Mouse (Mus musculus): ENCODE measurements around the gene Lclat1. TPM values are rescaled to one million over a fixed set of nuclear protein-coding genes. Genes with fewer than 3 reads are reported as not detected.
A peak's percentile ranks its signal among the peaks of the same experiment; 100 is the strongest.
"Not testable (repeated sequence)": the region's sequence is repeated elsewhere in the genome, so short reads cannot be mapped to it uniquely, and the experiment has no call there.

The Lclat1 gene
- total RNA-seq, 2 experiments from 2014 or later, result 12.8 to 27.5 TPM

DNA sequence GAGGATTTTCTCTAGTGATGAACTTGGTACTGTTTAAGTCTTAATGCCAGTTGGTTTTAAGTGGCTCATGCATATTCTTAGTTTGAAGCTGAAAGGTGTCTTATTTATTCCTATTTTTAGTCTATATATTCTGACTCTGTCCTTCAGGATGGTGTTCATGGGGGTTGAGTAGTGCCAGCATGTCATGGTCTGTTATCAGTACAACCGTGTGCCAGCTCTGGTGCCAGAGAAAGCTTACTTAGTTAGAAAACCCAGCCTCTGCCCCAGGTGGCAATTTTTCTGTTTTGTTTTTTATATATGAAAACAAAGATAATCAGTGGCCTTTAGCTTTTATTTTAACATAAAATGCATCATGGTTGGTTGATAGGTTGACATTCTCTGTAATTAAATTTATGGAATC is 126.2 kb downstream of the Lclat1 start:
- ATAC-seq (replicated peaks; ENCODE audit: poor library complexity, severe bottlenecking), result no peak

DNA sequence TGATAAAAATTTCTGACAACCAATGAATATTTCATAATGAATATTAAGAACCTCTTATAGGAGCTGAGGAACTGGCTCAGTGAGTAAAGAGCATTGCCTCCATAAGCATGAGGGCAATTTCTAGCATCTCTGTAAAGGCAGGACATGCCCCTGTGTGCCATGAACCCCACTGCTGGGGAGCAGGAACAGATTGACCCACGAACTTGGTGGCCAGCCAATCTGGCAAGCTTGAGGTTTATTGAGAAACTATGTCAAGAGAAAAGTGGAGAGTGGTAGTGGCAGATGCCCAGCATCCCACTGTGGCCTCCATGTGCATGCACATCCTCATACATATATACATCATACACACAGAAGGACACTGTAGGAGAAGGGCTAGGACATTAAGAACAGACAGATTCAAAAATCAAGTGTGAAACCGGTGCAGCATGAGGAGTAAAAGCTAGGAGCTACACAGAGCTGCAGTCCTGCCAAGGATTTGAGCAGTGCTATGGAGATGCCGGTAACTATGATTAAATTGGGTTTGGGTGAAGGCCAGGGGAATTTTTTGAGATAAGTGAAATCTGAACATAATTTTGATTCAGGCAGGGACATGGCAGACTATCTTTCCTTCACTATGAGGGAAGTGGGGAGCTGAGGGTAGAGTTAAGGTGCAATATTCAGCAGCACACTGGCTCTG is 129.5 kb downstream of the Lclat1 start:
- ATAC-seq (replicated peaks; ENCODE audit: poor library complexity, severe bottlenecking), result no peak

DNA sequence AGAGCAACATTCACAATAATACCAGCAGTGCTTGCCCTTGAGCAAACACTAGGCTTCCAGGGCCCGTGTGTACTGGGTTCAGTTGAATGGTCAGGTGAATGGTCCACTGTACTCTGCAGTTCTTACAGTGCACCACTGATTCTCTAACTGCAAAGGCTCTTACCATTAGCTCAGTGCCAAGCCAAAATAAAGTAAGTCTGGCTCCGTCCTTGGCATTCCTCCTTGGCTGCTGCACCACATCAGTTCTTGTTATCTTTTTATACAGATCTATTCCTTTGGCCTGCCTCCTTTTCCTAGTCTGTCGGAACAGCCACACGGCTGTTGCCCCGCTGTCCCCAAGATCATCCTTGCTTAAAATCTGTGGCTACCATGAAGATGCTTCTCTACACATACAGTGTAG is 130.7 kb downstream of the Lclat1 start:
- ATAC-seq (replicated peaks; ENCODE audit: poor library complexity, severe bottlenecking), result no peak

DNA sequence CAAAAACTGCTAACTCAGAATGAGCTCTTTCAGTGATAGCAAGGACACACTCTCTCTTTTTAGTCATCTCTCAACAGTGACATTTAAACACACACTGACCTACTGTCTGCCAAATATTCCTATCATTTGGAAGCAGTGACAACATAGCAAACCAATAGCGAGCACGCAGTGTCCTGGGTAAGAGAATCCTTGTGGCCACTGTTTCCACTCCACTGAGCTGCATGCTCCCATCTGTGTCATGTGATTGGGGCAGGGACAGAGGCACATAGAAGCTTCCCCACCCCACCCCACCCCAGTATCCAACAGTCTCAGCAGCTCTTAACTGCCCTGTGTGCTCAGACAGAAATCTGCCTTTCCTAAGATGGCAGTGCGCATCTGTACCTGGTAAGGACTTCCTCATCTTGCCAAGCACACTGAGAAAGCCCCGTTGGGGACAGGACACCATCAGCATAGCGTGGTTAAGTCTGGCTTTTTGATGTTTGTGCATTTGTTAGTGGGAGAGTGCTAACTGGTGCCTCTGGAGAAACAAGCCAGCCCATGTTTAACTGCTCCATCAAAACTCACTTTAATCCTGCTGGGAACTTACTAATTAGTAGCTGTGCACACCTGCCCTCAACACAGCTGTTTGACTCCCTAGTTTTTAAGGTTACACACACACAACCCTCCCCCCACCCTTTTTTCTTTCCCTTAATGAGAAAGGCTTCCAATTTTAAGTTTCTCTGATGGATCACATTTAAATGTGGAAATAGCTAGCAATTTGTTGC is 133.5 kb downstream of the Lclat1 start:
- no peak for ATAC-seq (replicated peaks; ENCODE audit: poor library complexity, severe bottlenecking)

DNA sequence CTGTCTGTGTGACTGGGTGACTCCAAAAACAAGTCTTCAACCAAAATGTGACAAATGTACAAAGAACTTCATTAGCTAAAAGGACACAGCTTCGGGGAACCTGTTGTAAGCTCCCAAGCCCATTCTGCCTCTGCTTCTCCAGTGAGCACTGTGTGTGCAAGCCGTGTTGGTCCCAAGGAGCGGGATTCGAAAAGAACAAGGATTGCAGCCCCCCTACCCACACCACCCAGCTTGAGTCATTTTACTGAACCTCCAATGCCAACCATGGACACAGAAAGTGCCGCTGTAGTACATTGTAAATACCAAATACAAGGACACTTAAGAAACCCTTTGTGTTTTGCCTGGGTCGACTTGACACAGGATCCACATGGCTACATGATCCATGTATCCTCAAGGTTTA is 135.9 kb downstream of the Lclat1 start:
- ATAC-seq (replicated peaks; ENCODE audit: poor library complexity, severe bottlenecking), result no peak

DNA sequence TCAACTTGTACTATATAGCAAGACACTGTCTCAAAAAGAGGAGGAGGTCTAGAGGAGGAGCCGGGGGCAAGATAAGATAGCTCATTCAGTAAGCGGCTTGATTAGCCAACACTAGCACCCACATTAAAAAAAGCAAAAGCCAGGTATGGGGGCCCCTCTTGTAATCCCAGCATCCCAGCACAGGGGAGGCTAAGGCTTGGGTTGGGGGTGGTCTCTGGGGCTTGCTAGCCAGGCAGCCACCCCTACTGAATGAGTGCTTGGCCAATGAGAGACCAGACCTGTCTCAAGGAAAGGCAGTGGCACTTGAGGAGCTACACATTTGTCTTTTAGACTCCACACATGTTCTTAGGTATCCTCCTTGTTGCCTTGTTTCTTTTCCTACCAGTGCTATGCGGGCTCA is 136.8 kb downstream of the Lclat1 start:
- no peak for ATAC-seq (replicated peaks; ENCODE audit: poor library complexity, severe bottlenecking)

DNA sequence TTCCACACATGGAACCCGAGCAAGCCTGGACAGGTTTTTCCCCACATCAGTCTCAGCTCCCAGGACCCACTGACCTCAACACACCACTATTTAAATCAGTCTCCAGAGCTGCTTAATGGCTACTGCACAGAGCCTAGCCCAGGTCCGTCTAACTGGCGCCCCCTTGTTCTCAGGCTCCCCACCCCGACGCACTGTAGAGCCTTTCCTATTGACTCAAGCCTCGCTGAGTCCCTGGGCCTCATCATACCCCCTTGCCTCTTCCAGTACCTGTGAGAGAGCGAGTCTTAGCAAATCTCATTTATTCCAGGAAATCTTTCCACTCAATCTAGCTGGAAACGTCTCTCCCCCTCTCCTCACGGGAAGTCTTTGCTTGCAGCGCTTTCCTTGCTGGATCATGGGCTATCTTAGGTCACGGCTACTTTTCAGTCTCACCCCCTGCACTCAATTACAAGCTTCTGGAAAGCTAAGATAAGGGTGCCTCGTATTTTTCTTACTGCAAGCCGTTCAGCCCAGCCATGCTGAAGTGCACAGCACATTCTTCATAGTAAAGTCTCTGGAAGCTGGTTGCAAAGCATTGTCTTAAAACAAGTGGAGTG is 137.4 kb downstream of the Lclat1 start:
- ATAC-seq (replicated peaks; ENCODE audit: poor library complexity, severe bottlenecking), result no peak

DNA sequence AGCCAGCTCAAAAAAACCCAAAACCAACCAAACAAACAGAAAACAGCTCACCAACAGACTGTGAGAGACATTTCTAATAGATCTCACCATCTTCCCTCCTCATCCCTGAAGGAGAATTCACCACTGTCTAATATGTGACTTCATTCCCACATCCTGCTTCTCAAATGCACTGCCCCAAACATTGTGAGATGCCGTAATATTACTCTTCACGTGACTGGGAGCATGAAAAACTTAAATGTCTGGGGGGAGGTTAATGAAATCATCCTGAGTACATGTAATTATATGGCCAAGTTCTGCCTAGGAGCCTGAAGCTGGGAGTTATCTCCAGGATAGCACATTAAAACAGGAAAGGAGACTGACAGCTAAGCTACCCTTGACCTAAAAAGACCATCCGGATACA is 138.3 kb downstream of the Lclat1 start:
- ATAC-seq (replicated peaks; ENCODE audit: poor library complexity, severe bottlenecking), result no peak

DNA sequence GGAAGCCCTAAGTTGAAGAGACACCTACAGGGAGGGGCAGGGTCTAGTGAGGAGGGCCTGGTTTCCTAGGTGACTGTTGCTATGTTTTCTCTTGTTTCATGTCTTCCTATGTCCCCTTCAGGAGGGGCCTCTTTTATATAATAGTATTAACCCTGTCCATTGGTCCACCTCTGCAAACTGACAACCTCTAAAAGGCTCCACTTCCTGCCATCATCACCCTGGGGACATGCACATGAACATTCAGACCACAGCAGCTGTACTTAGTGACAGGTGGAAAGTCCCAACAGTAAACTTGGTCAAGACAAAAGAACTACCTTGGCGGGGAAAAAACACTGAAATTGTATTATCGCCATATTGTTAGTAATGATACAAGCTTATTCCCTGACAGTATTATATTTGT is 139.1 kb downstream of the Lclat1 start:
- ATAC-seq (replicated peaks; ENCODE audit: poor library complexity, severe bottlenecking), result no peak

DNA sequence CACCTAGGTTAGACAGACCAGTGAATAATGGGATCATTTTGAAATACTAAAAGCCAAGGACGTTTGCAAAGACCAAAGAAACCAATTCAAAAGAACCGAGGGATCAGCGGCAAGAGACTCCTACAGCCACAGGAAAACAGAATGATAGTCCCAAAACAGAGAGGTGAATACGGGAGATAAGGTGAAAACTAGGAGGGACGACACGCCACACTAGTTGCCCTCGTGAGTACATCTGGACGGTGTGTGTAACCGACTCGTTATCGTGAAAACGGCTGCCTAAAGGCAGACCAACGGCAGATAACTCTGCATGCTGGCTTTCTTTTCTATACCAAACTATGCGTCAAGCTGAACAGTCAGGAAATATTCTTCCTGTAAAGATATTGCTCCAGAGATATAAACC is 140.0 kb downstream of the Lclat1 start:
- no peak for ATAC-seq (replicated peaks; ENCODE audit: poor library complexity, severe bottlenecking)

DNA sequence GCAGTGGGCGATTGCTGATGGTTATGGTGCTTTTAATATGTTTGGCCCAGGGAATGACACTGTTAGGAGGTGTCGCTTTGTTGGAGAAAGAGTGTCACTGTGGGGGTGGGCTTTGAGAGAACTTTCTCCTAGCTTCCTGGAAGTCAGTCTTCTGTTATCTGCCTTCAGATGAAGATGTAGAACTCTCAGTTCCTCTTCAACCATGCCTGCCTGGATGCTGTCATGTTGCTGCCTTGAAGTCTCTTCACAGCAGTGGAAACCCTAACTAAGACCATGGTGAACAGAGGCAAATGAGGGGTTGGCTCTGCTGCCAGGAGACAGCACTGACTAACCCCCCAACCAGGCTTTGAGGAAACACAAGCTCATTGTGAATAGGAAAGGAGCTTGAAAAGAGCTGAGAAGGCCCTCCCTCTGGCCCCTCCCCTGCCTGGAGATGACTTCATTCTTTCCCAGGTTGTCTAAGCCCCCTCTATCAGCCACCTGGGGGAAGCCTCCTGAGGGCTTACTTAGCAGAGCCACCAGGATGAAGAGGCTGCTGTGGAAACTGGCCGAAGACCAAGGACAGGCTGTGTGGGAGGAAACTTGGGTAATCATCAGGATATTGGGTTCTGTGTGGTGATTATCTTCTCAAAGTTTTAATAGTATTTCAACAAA is 142.8 kb downstream of the Lclat1 start:
- ATAC-seq (replicated peaks; ENCODE audit: poor library complexity, severe bottlenecking), result peak; percentile 67

DNA sequence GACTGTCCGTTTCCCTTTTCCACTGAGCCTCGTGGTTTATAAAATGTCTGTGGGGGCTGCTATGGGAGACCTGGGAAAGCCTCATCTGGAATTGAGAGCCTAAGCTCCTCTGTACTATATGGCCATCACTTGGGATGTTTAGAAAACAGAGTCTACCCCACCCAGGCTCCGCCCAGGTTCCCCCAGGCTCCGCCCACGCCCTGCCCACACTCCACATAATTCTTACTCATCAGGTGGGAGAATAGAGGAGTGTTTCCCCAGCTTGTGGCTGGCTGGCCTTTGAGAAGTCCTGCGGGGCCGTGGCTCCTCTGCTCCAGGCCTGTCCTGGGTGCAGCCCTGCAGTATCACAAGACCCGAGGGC is 143.3 kb downstream of the Lclat1 start:
- ATAC-seq (replicated peaks; ENCODE audit: poor library complexity, severe bottlenecking), result peak; percentile 67

DNA sequence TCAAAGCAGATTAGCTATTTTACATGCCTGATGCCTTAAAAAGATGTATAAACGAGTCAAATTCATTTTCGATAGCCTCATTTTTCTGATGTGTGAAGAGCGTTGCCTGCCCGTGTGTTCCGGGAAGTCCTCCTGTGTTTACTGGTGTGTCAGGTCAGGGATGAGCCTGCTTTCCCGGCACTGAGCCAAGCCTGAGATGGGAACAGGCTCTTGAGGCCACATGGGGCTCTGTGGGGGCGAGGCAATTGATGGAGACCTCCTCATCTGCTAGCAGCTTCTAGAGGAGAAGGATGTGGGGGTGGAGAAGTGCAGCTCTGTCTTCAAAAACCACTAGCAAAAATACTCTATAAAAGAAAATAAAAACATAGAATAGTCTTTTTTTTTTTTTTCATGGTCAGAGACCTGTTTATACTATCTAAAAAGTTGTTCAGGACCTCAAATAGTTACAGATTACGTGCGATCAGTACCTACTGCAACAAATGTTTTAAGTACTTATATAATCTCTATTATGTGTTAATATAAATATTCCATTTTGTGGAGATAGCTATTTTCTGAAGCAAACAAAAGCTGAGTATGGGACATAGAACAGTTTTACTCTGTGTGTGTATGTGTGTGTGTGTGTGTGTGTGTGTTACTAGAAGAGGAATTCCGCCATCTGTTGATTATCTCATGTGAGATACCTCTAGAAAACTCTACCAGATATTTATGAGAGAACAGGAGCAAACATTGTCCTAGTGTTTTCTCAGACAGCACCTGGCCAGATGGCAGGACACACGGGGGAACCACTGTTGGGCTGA is 144.2 kb downstream of the Lclat1 start:
- ATAC-seq (replicated peaks; ENCODE audit: poor library complexity, severe bottlenecking), result no peak

DNA sequence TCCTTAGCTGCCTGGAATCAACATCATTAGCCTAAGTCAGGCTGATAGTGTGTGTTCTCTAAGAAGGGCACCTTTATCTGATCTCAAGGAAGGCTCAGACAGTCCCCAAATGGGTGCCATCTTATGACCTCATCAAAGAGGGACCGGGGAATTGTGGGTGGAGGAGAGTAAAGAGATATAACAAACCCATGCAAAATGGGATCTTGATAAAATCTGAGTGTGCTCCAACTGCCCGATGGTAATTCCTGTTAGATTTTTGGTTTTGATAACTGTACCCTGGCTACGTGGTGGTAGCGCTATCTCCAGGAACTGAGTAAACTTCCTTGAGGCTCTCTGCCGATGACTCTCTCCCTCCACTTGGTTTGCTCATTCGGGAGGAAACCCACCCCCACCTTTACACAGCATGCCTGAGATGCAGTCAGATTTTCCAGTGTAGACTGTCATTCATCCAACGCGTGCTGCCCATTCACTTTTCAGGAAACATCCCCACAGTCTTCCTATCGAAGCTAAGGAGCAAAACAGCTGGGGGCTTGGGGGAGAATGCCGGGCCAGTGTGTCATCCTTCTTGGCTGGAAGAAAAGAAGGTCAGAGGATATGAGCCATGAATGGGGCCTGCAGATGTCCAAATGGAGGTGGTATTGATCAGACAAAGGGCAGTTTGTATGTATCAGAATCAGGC is 145.6 kb downstream of the Lclat1 start:
- ATAC-seq (replicated peaks; ENCODE audit: poor library complexity, severe bottlenecking), result no peak

DNA sequence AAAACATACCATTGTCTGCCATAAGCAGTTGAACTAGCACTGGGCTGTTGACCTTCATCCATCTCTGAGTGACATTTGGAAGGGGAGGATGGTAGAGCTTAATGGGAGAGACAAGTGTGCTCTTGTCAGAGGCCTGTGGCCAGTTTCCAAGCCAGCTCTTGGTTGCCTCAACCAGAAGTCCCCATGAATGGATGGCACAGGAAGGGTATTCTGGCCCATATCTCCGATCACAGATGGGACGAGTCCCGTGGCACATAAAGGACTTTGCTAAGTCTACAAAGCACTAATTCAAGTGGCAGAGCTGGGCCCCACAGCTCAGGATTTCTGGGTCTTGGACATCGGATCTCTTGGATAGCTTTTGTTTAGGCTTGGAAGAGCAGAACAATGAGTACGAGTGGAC is 148.0 kb downstream of the Lclat1 start:
- no peak for ATAC-seq (replicated peaks; ENCODE audit: poor library complexity, severe bottlenecking)

DNA sequence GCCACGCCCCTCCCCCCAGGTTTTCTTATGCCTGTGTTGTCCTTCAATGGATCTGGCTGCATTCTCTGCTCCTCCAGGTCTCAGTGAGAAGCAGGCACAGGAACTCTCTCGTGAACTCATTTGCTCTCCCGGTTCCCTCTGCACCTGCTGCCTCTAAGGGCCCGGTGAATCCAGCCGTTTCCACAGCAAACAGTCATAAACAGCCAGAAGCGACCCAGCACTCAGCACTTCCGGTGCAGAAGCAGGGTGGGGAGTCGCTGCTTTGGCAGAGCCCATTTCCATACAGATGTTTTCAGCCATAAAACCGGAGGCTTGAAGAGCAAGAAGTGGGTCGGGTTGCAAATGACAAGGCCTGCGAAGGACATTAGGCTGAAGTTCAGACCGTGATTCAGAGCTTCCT is 150.8 kb downstream of the Lclat1 start:
- peak; percentile 47 for ATAC-seq (replicated peaks; ENCODE audit: poor library complexity, severe bottlenecking)

DNA sequence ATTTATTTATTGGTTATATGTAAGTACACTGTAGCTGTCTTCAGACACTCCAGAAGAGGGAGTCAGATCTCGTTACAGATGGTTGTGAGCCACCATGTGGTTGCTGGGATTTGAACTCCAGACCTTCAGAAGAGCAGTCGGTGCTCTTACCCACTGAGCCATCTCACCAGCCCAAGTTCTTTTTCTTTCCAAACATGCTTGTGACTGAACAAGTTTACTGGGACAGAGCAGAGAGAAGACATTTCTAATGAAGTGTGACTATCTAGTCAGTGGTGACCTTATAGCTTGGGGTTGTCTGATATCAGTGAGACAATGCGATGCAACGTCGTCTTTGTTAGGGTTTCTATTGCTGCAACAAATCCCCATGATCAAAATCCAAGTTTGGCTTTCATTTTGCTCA is 151.5 kb downstream of the Lclat1 start:
- not testable (repeated sequence) for ATAC-seq (replicated peaks; ENCODE audit: poor library complexity, severe bottlenecking)

DNA sequence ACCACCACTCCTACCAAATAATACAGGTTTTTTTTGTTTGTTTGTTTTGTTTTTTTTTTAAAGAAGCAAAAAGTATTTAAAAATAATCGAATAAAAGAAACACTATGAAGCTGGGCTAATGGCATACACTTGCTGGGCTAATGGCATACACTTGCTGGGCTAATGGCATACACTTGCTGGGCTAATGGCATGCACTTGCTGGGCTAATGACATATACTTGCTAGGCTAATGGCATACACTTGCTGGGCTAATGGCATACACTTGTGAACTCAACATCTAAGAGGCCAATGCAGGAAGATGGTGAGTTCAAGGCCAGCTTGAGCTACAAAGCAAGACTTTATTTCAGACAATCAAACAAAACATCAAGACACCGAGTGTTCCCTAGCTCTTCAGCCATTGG is 154.8 kb downstream of the Lclat1 start:
- no peak for ATAC-seq (replicated peaks; ENCODE audit: poor library complexity, severe bottlenecking)

DNA sequence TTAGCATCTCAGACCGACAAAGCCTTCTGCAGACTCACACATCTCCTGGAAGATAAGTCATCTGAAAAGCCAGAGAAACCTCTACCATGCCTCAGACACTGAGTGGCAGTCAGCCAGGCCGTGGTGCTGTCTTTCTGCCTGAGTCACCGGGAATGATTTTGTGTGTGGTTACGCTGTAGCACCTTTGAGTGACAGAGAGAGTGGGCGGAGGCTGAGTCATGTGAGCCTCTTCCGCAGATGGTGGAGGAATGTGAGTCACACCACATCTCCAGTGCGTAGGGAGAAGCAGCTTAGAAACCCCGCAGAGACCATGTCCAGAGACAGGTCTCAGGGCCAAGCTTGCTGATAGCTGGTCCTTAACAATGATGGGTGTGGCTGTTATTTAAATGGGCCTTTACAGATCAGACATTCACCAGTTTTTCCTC is 155.3 kb downstream of the Lclat1 start:
- ATAC-seq (replicated peaks; ENCODE audit: poor library complexity, severe bottlenecking), result peak; percentile 93
